Mouse (Mus musculus) myocyte (in vitro differentiated cells): ENCODE data around the gene Vav3. TPM values are rescaled to one million over a fixed set of nuclear protein-coding genes. Genes with fewer than 3 reads are reported as not detected.

Experiments
- H3K27me3 ChIP-seq: one replicate; pipeline ENCODE4 v1.6.1; 2011; ENCODE audit not compliant: control insufficient read depth, insufficient read depth, insufficient read length
- H3K36me3 ChIP-seq: one replicate; pipeline ENCODE4 v1.6.1; 2011; ENCODE audit not compliant: control insufficient read depth, insufficient read depth
- H3K4me2 ChIP-seq: one replicate; pipeline ENCODE4 v1.6.1; 2011; ENCODE audit warnings: low read depth, control low read depth
- H3K4me3 ChIP-seq: one replicate; pipeline ENCODE4 v1.5.1; 2011; ENCODE audit warnings: mild to moderate bottlenecking, control low read depth, moderate library complexity
- H3K79me2 ChIP-seq: one replicate; pipeline ENCODE4 v1.6.1; 2011; ENCODE audit not compliant: control insufficient read depth, insufficient read depth
- H3ac ChIP-seq: one replicate; pipeline ENCODE4 v1.6.1; 2011; ENCODE audit not compliant: control insufficient read depth, insufficient read length
- CEBPB ChIP-seq: IDR thresholded peaks from 2 replicates; pipeline ENCODE4 v1.6.1; 2011; ENCODE audit warnings: mild to moderate bottlenecking, moderate library complexity; ENCODE audit not compliant: poor library complexity, insufficient read depth, severe bottlenecking
- E2F4 ChIP-seq: IDR thresholded peaks from one replicate; pipeline ENCODE4 v1.6.1; 2011; ENCODE audit warnings: mild to moderate bottlenecking, control low read depth, moderate library complexity; ENCODE audit not compliant: insufficient read depth
- MAX ChIP-seq: IDR thresholded peaks from one replicate; pipeline ENCODE4 v1.6.1; 2011; ENCODE audit warnings: low read depth, mild to moderate bottlenecking, control low read depth
- MYOD1 ChIP-seq, 3 experiments: IDR thresholded peaks; one replicate each; pipeline ENCODE4 v1.6.1; 2011; ENCODE audit warnings: control low read depth in 2 of 3, low read depth in 2 of 3, mild to moderate bottlenecking in 2 of 3, moderate library complexity in 1 of 3; ENCODE audit not compliant: insufficient read length in 2 of 3, control insufficient read depth in 1 of 3
- MYOG ChIP-seq, 3 experiments: IDR thresholded peaks; one replicate each; pipeline ENCODE4 v1.6.1; 2011; ENCODE audit warnings: control low read depth in 2 of 3, low read depth in 2 of 3, mild to moderate bottlenecking in 2 of 3; ENCODE audit not compliant: insufficient read length in 2 of 3, control insufficient read depth in 1 of 3, insufficient read depth in 1 of 3
- POLR2A ChIP-seq: IDR thresholded peaks from one replicate; pipeline ENCODE4 v1.6.1; 2011; ENCODE audit warnings: low read depth, mild to moderate bottlenecking, control low read depth, moderate library complexity; ENCODE audit not compliant: insufficient read length
- POLR2AphosphoS2 ChIP-seq: IDR thresholded peaks from one replicate; pipeline ENCODE4 v1.6.1; 2011; ENCODE audit warnings: low read depth, control low read depth; ENCODE audit not compliant: insufficient read length
- REST ChIP-seq: IDR thresholded peaks from one replicate; pipeline ENCODE4 v1.6.1; 2011; ENCODE audit warnings: mild to moderate bottlenecking, control low read depth, moderate library complexity; ENCODE audit not compliant: insufficient read depth, insufficient read length
- SRF ChIP-seq: IDR thresholded peaks from one replicate; pipeline ENCODE4 v1.6.1; 2011; ENCODE audit warnings: low read depth; ENCODE audit not compliant: control insufficient read depth, insufficient read length
- TCF12 ChIP-seq: IDR thresholded peaks from one replicate; pipeline ENCODE4 v1.6.1; 2011; ENCODE audit warnings: mild to moderate bottlenecking, control low read depth; ENCODE audit not compliant: poor library complexity, insufficient read depth, severe bottlenecking
- TCF3 ChIP-seq: IDR thresholded peaks from one replicate; pipeline ENCODE4 v1.6.1; 2011; ENCODE audit warnings: low read depth, control low read depth; ENCODE audit not compliant: insufficient read length
- USF1 ChIP-seq: IDR thresholded peaks from one replicate; pipeline ENCODE4 v1.6.1; 2011; ENCODE audit warnings: low read depth, mild to moderate bottlenecking, control low read depth, moderate library complexity
- polyA plus RNA-seq: library from polyadenylated mRNA; unstranded; fragments of >200 nt; fragmentation: generic; extraction: Trizol; gene quantifications from one replicate; pipeline ENCODE4 v1.2.1, GENCODE M21; 2012; ENCODE audit warnings: missing spikeins

Vav3 gene
- polyA plus RNA-seq, 1 experiment, result 0.95 TPM

DNA sequence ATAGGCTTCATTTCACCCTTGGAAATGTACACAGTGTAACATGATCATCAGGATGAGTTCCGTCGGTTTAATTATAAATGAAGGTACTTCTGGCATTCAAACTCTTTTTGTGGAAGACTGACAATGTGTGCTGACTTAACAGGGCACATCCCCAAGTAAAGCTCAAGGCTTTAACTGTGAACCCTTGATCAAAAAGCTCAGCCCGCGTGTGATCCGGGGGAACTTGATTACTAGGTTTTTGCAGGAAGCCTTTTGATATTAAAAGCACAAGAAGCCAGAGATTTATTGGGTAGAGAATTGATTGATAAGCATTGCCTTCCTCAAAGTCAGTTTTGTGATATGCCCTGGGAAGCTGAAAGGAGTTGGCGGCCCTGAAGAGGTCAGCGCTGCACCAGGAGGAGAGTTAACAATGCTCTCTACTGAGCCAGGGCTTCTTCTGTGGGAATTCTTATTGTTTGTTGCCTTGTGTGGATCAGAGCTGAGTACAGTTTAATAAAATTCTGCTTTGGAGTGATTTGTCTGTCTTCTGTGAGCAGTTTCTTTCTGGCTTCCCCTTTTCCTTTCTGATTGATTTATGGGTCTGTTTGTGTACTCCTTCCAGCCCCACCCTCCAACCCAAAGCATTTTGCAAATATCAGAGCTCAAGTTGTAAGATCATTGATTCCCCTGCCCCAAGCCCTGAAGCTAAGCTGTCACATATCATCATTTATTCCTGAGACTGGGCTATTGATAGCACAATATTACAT lies 204.2 kb downstream of the Vav3 start:
- Histone ChIP-seq H3K36me3 (no peaks in the 10 kb centered on the region), H3ac (no peak overlapping the region), H3K4me3 (no peak overlapping the region), H3K27me3 (no peaks in the 10 kb centered on the region), H3K79me2 (no peaks in the 10 kb centered on the region), H3K4me2 (no peak overlapping the region)
- TF ChIP-seq MAX, result no peak
- no peak for TF ChIP-seq CEBPB
- no peak for TF ChIP-seq MYOD1 (IDR thresholded peaks at IDR 0.05; ENCODE audit: control insufficient read depth in 1 of 3, insufficient read length in 2 of 3, low read depth in 2 of 3)
- TF ChIP-seq TCF12, result no peak
- TF ChIP-seq SRF, result no peak
- TF ChIP-seq REST, result no peak
- TF ChIP-seq TCF3, result no peak
- no peak for TF ChIP-seq POLR2AphosphoS2
- no peak for TF ChIP-seq USF1
- no peak for TF ChIP-seq MYOG (IDR thresholded peaks at IDR 0.05; ENCODE audit: control insufficient read depth in 1 of 3, insufficient read depth in 1 of 3, insufficient read length in 2 of 3, low read depth in 2 of 3)
- no peak for TF ChIP-seq E2F4
- TF ChIP-seq POLR2A, result no peak

- Histone ChIP-seq H3K4me2 (no peak overlapping the region), H3K79me2 (no peaks in the 10 kb centered on the region), H3ac (no peak overlapping the region), H3K36me3 (no peaks in the 10 kb centered on the region), H3K27me3 (no peaks in the 10 kb centered on the region), H3K4me3 (no peak overlapping the region)
- TF ChIP-seq TCF3 (no peak), SRF (no peak), REST (no peak), POLR2AphosphoS2 (no peak), MYOD1 (IDR thresholded peaks at IDR 0.05; ENCODE audit: control insufficient read depth in 1 of 3, insufficient read length in 2 of 3, low read depth in 2 of 3) (no peak), USF1 (no peak), MAX (no peak), MYOG (IDR thresholded peaks at IDR 0.05; ENCODE audit: control insufficient read depth in 1 of 3, insufficient read depth in 1 of 3, insufficient read length in 2 of 3, low read depth in 2 of 3) (no peak)
These were observed 216.9 kb downstream of the Vav3 start for GRCm38 (mm10) chr3:109557329-109557728.

DNA sequence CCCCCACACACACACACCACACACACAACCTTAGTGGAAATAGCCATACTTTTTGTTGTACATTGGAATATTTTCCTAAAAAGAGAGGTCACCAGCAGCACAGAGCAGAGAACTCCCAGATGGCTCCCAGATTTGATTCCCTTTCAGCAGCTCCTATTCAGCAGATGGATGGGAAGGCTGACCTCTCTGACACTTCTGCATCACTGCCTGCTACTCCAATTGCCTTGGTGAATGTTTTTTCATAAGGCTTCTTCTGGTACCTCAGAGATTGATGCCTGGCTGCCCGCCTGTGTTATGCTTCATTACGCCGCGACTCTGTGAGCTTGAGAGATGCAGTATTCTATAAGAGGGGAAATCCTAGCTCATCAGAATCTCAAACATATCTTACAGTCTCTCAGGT lies 220.8 kb downstream of the Vav3 start:
- no peak for TF ChIP-seq TCF3
- no peak for TF ChIP-seq SRF
- no peak for TF ChIP-seq MYOD1 (IDR thresholded peaks at IDR 0.05; ENCODE audit: control insufficient read depth in 1 of 3, insufficient read length in 2 of 3, low read depth in 2 of 3)
- TF ChIP-seq USF1, result no peak
- no peak for TF ChIP-seq MYOG (IDR thresholded peaks at IDR 0.05; ENCODE audit: control insufficient read depth in 1 of 3, insufficient read depth in 1 of 3, insufficient read length in 2 of 3, low read depth in 2 of 3)
- TF ChIP-seq MAX, result no peak
- TF ChIP-seq CEBPB, result no peak
- TF ChIP-seq TCF12, result no peak
- TF ChIP-seq E2F4, result no peak
- no peak for TF ChIP-seq REST
- TF ChIP-seq POLR2A, result no peak
- TF ChIP-seq POLR2AphosphoS2, result no peak
- Histone ChIP-seq H3K4me3 (no peak overlapping the region), H3K79me2 (no peaks in the 10 kb centered on the region), H3K36me3 (no peaks in the 10 kb centered on the region), H3ac (no peak overlapping the region), H3K4me2 (no peak overlapping the region), H3K27me3 (no peaks in the 10 kb centered on the region)

DNA sequence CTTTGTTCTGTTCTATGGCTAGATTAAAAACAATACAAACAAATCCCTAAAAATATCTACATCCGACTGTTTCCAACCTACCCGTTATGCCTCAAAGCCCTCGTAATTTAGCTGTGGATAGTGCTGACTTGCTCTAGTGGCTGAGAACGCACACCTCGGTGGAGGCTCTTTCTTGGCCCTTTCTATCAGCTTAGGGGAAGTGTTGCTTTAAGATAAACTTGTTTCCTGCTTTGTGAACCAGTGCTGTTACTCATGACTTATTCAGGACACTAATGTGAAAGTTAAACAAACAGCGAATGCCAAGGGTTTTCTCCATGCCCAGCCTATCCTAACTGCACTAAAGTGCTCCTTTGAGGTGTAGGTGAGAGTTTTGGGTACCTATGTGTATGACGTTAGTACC lies 221.3 kb downstream of the Vav3 start:
- Histone ChIP-seq H3ac (no peak overlapping the region), H3K36me3 (no peaks in the 10 kb centered on the region), H3K4me3 (no peak overlapping the region), H3K79me2 (no peaks in the 10 kb centered on the region), H3K27me3 (no peaks in the 10 kb centered on the region), H3K4me2 (no peak overlapping the region)
- no peak for TF ChIP-seq MYOD1 (IDR thresholded peaks at IDR 0.05; ENCODE audit: control insufficient read depth in 1 of 3, insufficient read length in 2 of 3, low read depth in 2 of 3)
- no peak for TF ChIP-seq POLR2A
- TF ChIP-seq USF1, result no peak
- TF ChIP-seq REST, result no peak
- TF ChIP-seq TCF3, result no peak
- no peak for TF ChIP-seq SRF
- no peak for TF ChIP-seq TCF12
- TF ChIP-seq MAX, result no peak
- no peak for TF ChIP-seq CEBPB
- TF ChIP-seq POLR2AphosphoS2, result no peak
- TF ChIP-seq MYOG (IDR thresholded peaks at IDR 0.05; ENCODE audit: control insufficient read depth in 1 of 3, insufficient read depth in 1 of 3, insufficient read length in 2 of 3, low read depth in 2 of 3), result no peak
- no peak for TF ChIP-seq E2F4

GRCm38 (mm10) chr3:109562268-109562667 lies 221.8 kb downstream of the Vav3 start:
- no peak for TF ChIP-seq TCF3
- TF ChIP-seq USF1, result no peak

More at GRCm38 (mm10) chr3:109562268-109562667, 221.8 kb downstream of the Vav3 start:
- Histone ChIP-seq H3ac (no peak overlapping the region), H3K4me2 (no peak overlapping the region), H3K27me3 (no peaks in the 10 kb centered on the region), H3K79me2 (no peaks in the 10 kb centered on the region), H3K36me3 (no peaks in the 10 kb centered on the region), H3K4me3 (no peak overlapping the region)
